Mouse (Mus musculus): ENCODE measurements around the gene Kcnj8. TPM values are rescaled to one million over a fixed set of nuclear protein-coding genes. Genes with fewer than 3 reads are reported as not detected.

The Kcnj8 gene
- 1 to 10 TPM; 4.2 to 4.4 TPM for total RNA-seq (2021)

DNA sequence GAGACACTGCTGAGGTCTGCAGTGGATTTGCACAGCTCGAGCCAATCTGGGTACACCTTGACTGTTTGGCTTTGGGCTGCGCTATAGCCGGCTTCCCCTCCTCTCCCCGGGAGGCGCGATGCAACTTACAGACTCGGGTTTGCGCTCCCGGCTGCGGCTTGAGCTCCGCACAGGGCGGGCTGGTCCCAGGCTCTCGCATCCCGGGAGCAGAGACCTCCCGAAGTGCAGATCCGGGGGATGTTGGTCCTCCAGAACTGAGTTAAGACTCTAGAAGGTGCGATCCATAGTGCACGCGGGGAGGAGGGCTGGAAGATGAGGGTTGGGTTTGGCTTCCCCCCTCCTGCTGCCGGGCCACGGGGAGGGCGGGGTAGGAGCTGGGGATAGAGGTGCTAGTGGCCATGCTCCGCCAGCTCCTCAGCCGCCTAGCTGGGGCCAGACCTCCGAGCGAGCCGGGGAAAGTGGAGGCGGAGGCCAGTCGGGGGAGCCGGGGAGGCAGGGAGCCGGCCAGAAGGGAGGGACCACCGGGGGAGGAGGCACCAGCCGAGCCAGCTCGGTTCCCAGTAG lies at the start of gene Kcnj8:
Gene Kcnj8, minus strand, starts transcription at position 560 of the 564 bp plus-strand sequence.
- intact Hi-C loops (cut with DNase I): no loop called here
- peak; percentile 51 for DNase-seq

DNA sequence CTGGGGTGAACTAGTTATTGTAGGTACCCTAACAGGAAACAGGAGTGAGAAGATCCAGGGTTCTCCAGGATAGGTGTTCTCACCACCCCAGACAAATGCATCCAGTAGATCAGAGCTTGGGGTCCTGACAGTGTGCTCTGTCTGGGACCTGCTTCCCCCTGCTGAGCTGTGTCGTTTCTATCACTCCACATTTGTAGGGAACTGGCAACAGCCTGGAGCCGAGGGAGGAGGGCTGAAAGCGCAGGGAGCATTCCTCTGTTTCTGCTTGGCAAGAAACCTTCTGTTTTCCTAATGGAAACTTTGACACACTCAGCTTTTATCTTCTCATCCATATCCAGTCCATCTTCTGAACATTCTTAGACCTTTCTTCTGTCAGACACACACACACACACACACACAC lies 45.2 kb upstream of the Kcnj8 start:
- intact Hi-C loops (cut with DNase I): no loop called here
- no peak for DNase-seq

DNA sequence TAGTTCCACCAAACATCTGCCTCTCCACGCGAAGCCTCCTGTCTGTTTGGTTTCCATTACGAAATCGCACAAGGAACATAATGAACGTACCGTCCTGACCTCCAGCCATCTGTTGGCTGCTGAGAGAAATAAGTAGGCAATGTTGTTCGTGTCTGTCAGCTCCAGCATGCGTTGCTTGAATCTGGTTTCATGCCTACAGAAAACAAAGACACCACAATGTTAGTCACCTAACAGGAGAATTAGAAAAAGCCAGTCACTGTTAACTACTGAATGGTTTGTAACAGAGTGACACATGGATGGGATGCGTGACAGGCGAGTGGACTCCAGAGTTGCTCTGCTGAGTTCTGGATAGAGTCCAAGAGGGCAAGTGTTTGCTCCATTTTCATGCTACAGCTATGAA lies 42.9 kb upstream of the Kcnj8 start:
- DNase-seq: peak; percentile 26
- intact Hi-C loops (cut with DNase I): no loop called here

GRCm38 (mm10) chr6:142612366-142612765 lies 41.0 kb upstream of the Kcnj8 start:
- intact Hi-C loops (cut with DNase I): no loop called here
- no peak for DNase-seq

DNA sequence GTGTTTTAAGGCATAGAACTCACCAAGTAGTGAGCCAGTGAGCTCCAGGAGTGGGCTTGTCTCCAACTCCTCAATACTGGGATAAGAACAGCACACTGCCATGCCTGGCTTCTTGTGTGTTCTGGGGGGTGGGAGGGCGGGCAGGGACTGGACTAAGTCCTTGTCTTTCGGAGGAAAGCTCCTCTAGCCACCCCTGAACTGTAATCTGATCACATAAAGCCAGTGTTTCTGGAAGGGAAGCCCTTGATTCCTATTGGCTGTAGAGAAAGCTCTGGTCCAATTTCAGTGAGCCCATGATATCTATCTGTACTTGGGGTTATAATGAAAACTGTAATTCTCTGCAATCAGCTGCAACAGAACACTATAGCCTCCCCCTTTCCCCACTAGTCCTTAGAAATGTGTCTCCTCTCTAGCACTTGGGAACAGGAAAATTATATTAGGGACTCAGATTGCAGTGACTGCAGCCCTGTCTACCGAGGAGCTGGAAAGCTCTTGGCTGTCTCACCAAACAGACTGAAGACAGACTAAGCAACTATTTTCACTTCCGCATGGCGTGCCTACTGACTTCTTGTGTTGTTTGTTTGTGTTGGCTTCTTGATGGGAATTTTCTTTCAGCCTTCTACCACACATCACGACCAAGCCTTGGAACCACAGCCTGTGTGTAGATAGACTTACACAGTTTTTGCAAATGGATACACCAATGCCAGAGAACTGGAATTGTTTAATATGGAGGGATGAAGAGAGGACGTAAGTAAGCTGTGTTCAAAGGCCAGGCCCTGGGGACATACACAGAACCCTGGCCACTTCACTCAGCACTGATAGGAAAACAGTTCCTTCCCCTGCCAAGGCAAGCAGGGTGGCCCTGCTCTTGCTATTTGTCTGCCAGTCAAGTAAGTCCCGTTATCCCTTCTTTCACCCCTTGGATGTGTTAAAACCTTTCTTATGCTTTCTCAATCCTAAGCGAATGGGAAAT lies 38.3 kb upstream of the Kcnj8 start:
- DNase-seq: no peak
- intact Hi-C loops (cut with DNase I): no loop called here

GRCm38 (mm10) chr6:142607080-142607479 lies 35.7 kb upstream of the Kcnj8 start:
- no peak for DNase-seq
- intact Hi-C loops (cut with DNase I): no loop called here

DNA sequence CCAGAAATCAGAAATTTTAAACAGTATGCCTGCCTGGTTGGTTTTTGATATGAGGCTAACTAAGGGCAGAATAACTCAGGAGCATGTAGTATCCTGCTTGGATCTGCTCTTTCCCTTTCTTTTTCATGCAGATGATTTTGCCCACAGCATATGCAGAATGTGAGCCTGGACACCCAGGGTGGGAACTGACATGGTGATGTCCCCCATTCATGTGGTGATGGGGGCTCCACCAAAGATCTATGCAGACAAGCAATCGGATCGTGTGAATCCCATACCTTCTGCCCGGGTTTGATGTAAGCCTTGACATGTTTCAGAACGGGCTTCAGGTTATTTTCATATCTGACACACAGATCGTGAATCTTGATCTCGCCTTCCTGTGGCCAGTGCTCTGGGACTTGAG lies 31.4 kb upstream of the Kcnj8 start:
- intact Hi-C loops (cut with DNase I): no loop called here
- DNase-seq: no peak

DNA sequence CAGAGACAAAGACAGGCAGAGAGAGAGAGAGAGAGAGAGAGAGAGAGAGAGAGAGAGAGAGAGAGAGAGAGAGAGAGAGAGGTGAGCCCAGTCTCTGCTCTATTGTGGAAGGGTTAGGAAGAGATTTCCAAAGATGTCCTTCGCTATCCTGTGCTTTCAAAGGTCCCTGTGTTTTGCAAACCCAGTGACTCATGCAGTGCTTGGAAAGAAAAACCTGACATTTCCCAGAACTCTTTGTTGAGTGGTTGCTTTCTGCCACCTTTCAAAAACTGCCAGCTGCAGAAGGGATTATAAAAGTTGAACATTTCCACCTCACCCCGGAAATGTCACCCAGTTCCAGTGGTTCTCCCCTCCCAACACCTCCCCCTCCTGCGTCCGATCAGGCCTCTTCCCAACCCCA lies 7.4 kb upstream of the Kcnj8 start:
- no peak for DNase-seq
- intact Hi-C loops (cut with DNase I): no loop called here

DNA sequence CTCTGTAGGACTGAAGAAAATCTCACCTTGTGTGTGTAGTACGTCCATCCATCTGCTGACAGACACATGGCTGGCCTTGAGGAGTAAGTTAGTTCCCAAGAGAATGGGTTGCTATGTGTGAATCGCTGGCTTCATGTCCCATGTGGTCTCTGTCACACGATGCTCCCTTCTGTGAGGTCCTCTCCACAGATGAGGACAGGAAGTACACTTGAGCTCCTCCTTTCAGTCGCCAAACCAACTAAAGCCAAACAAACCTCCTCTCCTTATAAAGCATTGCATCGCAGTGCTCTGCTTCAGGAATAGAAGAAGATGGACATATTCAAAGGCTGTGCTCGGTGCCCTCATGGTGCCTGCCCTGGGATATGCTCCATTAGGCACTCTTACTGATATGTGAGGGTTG lies 6.4 kb upstream of the Kcnj8 start:
- DNase-seq: no peak
- intact Hi-C loops (cut with DNase I): no loop called here

- no peak for DNase-seq
- intact Hi-C loops (cut with DNase I): no loop called here
Measured at GRCm38 (mm10) chr6:142572876-142573275, 1.5 kb upstream of the Kcnj8 start.

GRCm38 (mm10) chr6:142571629-142572360 lies 381 bp upstream of the Kcnj8 start:
- intact Hi-C loops (cut with DNase I): no loop called here
- no peak for DNase-seq

GRCm38 (mm10) chr6:142570046-142570770 lies 1.2 kb downstream of the Kcnj8 start:
- intact Hi-C loops (cut with DNase I): no loop called here
- DNase-seq: no peak

GRCm38 (mm10) chr6:142568713-142569357 lies 2.6 kb downstream of the Kcnj8 start:
- DNase-seq: no peak
- intact Hi-C loops (cut with DNase I): no loop called here

DNA sequence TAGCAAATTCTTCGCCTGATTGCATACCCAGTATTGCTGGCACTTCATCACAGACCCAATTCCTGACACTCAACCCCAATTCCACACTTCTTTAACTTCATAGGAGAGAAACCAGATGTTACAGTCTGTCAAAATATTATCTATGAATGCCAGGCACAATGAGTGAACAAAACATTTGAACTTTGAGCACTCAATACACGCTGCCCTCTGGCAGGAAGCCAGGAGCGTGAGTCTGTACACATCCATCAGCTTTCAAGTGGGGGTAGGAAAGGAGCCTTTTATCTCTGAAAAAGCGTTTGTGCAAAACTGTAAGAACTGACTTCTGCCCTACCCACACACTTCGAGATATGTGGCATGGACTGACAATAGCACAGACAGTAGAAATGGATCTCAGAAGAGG lies 4.0 kb downstream of the Kcnj8 start:
- DNase-seq: no peak
- intact Hi-C loops (cut with DNase I): no loop called here

GRCm38 (mm10) chr6:142564746-142565145 lies 6.7 kb downstream of the Kcnj8 start:
- intact Hi-C loops (cut with DNase I): no loop called here
- DNase-seq: no peak

- intact Hi-C loops (cut with DNase I): no loop called here
- no peak for DNase-seq
Measured at GRCm38 (mm10) chr6:142561151-142561550, 10.3 kb downstream of the Kcnj8 start.

DNA sequence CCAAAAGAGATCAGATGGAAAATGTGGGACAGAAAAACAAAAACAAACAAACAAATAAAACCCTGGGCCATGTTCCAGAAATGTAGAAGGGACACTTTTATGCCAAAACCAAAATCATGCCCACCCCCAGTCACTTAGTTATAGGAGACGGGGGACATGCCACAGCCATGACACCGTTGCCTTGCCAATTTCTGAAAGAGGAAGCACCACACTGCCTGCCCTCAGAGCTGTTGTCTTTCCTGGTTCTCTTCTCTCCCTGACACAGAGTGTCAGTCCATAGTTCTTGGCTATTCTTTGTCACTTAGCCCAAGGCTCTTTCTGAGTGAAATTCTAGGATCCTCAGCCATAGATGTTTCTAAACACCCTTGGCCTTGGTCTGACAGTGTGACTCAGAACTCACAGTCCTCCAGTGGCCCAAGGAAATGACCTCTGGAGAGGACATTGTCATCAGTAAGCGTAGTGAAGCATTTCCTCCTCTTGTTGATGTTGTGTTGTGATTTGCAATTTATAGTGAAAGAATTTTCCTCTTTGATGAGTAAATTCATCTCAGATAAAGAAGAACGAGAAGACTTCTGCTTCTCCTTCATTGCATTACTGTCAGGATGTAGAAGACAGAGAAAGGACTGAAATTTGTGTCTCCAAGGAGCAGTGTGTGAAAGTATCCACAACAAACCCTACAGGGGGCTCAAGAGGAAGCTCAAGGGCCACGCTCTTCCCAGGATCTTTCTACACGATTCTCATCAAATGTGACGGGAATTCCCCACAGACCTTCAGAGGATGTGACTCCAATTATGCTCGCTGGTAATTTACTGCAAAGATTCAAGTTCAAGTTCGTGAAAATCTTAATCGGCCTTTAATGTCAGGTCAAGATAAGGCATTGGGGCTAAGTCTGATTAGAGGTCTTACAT lies 12.4 kb downstream of the Kcnj8 start:
- intact Hi-C loops (cut with DNase I): no loop called here
- no peak for DNase-seq

DNA sequence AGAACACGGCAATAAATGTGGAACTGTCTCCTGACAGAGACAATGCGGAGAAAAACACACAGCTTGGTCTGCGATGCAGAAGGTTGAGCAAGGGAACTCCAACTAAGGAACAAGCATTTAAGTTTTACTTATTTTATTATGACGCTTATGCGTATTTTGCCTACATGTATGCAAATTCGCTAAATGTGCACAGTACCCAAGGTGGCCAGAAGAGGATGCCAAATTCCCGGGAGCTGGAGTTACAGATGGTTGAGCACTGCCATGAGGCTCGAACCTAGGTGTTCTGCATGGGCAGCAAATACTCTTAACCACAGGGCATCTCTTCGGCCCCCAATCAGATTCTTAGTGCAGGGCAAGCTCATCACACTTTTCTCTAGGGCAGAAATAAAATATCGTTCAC lies 13.3 kb downstream of the Kcnj8 start:
- intact Hi-C loops (cut with DNase I): no loop called here
- no peak for DNase-seq

GRCm38 (mm10) chr6:142555988-142556387 lies 15.4 kb downstream of the Kcnj8 start:
- intact Hi-C loops (cut with DNase I): no loop called here
- no peak for DNase-seq

All from left cerebral cortex, postnatal 4 days (tissue).